Mouse (Mus musculus) heart, postnatal 0 days (tissue): ENCODE measurements around the gene Gnaq. TPM values are rescaled to one million over a fixed set of nuclear protein-coding genes. Genes with fewer than 3 reads are reported as not detected.

Source experiments
- ATAC-seq: fragments of 200-750 bp; cut with Nextera tagmentation; 2 replicates; pipeline ENCODE4 v1.8.0; 2017; ENCODE audit warnings: low read depth, moderate number of reproducible peaks, moderate library complexity; ENCODE audit not compliant: insufficient read depth
- DNase-seq: peaks from one replicate; pipeline ENCODE4 v3.0.0-alpha.2; 2016; ENCODE audit warnings: low spot score
- H3K27ac ChIP-seq: fragments of 300-500 bp; sonication (generic); 2 replicates; pipeline ENCODE4 v1.5.1; 2014; ENCODE audit warnings: low read depth, mild to moderate bottlenecking
- H3K27me3 ChIP-seq: fragments of 300-500 bp; sonication (generic); 2 replicates; pipeline ENCODE4 v1.6.1; 2014; ENCODE audit warnings: low read length, mixed read lengths; ENCODE audit not compliant: control insufficient read depth, insufficient read depth
- H3K36me3 ChIP-seq: fragments of 300-500 bp; sonication (generic); replicated peaks from 2 replicates; pipeline ENCODE4 v1.6.1; 2014; ENCODE audit warnings: low read length, mixed read lengths; ENCODE audit not compliant: control insufficient read depth, insufficient read depth
- H3K4me1 ChIP-seq: fragments of 300-500 bp; sonication (generic); 2 replicates; pipeline ENCODE4 v1.6.1; 2014; ENCODE audit warnings: antibody characterized with exemption; ENCODE audit not compliant: control insufficient read depth, insufficient read depth
- H3K4me2 ChIP-seq: fragments of 300-500 bp; sonication (generic); 2 replicates; pipeline ENCODE4 v1.6.1; 2014; ENCODE audit warnings: low read depth, mild to moderate bottlenecking, low read length, moderate library complexity
- H3K4me3 ChIP-seq: fragments of 300-500 bp; sonication (generic); 2 replicates; pipeline ENCODE4 v1.5.1; 2014; ENCODE audit warnings: low read depth, low read length
- H3K9ac ChIP-seq: fragments of 300-500 bp; sonication (generic); replicated peaks from 2 replicates; pipeline ENCODE4 v1.6.1; 2014; ENCODE audit warnings: low read depth, low read length, mixed read lengths
- H3K9me3 ChIP-seq: fragments of 300-500 bp; sonication (generic); replicated peaks from 2 replicates; pipeline ENCODE4 v1.6.1; 2016; ENCODE audit warnings: low read length; ENCODE audit not compliant: control insufficient read depth
- CTCF ChIP-seq: IDR thresholded peaks from 2 replicates; pipeline ENCODE4 v1.5.1; 2016; ENCODE audit warnings: antibody characterized with exemption, control low read depth, low read depth
- EP300 ChIP-seq: IDR thresholded peaks from 2 replicates; pipeline ENCODE4 v1.6.1; 2016; ENCODE audit warnings: antibody characterized with exemption, low read depth
- WGBS: fragments of 180-500 bp; shearing (Covaris S2); extraction: QIAGEN DNeasy Blood & Tissue Kit; methylation state at CpG from one replicate; pipeline ENCODE4 v1.1.7; 2014; 5-methylcytosine and 5-hydroxymethylcytosine counted together
- polyA plus RNA-seq: library from polyadenylated mRNA; unstranded; fragments of >200 nt; fragmentation: Nextera tagmentation; extraction: Ambion mirVana; gene quantifications from 2 replicates; pipeline ENCODE4 v1.2.1, GENCODE M21; 2015
- total RNA-seq: library from RNA; depleted of rRNA; stranded (reverse); fragments of >200 nt; gene quantifications from 2 replicates; pipeline ENCODE4 v1.2.3, GENCODE M21; 2014; ENCODE audit warnings: low replicate concordance

Gnaq gene
- total and polyA plus RNA-seq, 2 experiments from 2014 or later, result 12.7 to 24.6 TPM

- Histone ChIP-seq H3K4me2 (no peak overlapping the region), H3K27ac (no peak overlapping the region), H3K9me3 (no peaks in the 10 kb centered on the region), H3K4me1 (no peaks in the 10 kb centered on the region), H3K27me3 (no peaks in the 10 kb centered on the region), H3K4me3 (no peak overlapping the region), H3K36me3 (peaks cover 3% of the 10 kb centered on the region), H3K9ac (no peak overlapping the region)
- TF ChIP-seq CTCF, result no peak
- no peak for TF ChIP-seq EP300
- ATAC-seq (no peak), DNase-seq (no peak)
- 87% methylated on average over 6 of the region's 6 CpGs for WGBS
These were observed 257.7 kb downstream of the Gnaq start for GRCm38 (mm10) chr19:16390192-16390795.

GRCm38 (mm10) chr19:16394381-16394780 is 261.8 kb downstream of the Gnaq start:
- no peak for TF ChIP-seq CTCF
- TF ChIP-seq EP300, result no peak
- no peak for DNase-seq
- no peak for ATAC-seq
- H3K4me3 ChIP-seq, result no peak overlapping the region
- no peak overlapping the region for H3K27ac ChIP-seq
- H3K36me3 ChIP-seq, result no peaks in the 10 kb centered on the region
- no peaks in the 10 kb centered on the region for H3K4me1 ChIP-seq
- no peaks in the 10 kb centered on the region for H3K9me3 ChIP-seq
- no peak overlapping the region for H3K9ac ChIP-seq
- H3K27me3 ChIP-seq, result no peaks in the 10 kb centered on the region
- H3K4me2 ChIP-seq, result no peak overlapping the region
- 63% methylated on average over 5 of the region's 5 CpGs for WGBS

- H3K9ac ChIP-seq, result no peak overlapping the region
- TF ChIP-seq EP300 (no peak), CTCF (no peak)
- no peaks in the 10 kb centered on the region for H3K36me3 ChIP-seq
- no peak overlapping the region for H3K27ac ChIP-seq
- H3K4me2 ChIP-seq, result no peak overlapping the region
- H3K4me3 ChIP-seq, result no peak overlapping the region
- DNase-seq (no peak), ATAC-seq (no peak)
- no peaks in the 10 kb centered on the region for H3K27me3 ChIP-seq
- no peaks in the 10 kb centered on the region for H3K9me3 ChIP-seq
- no peaks in the 10 kb centered on the region for H3K4me1 ChIP-seq
- WGBS, result 69% methylated on average over 6 of the region's 6 CpGs
These were observed 270.5 kb downstream of the Gnaq start for GRCm38 (mm10) chr19:16403101-16403500.

GRCm38 (mm10) chr19:16407727-16408126 is 275.1 kb downstream of the Gnaq start:
- Histone ChIP-seq H3K9me3 (no peaks in the 10 kb centered on the region), H3K4me3 (no peak overlapping the region), H3K4me1 (no peaks in the 10 kb centered on the region), H3K27ac (no peak overlapping the region), H3K4me2 (no peak overlapping the region), H3K27me3 (no peaks in the 10 kb centered on the region), H3K36me3 (no peaks in the 10 kb centered on the region), H3K9ac (no peak overlapping the region)
- TF ChIP-seq EP300 (no peak), CTCF (no peak)
- ATAC-seq (no peak), DNase-seq (no peak)
- WGBS, result 68% methylated on average over 1 of the region's 1 CpGs

GRCm38 (mm10) chr19:16411302-16411701 is 278.7 kb downstream of the Gnaq start:
- no peak for ATAC-seq

GRCm38 (mm10) chr19:16418086-16418663 is 285.5 kb downstream of the Gnaq start:
- Histone ChIP-seq H3K9ac (no peak overlapping the region), H3K4me1 (no peaks in the 10 kb centered on the region), H3K27ac (no peak overlapping the region), H3K9me3 (no peaks in the 10 kb centered on the region), H3K27me3 (no peaks in the 10 kb centered on the region), H3K4me3 (no peak overlapping the region), H3K4me2 (no peak overlapping the region), H3K36me3 (no peaks in the 10 kb centered on the region)
- ATAC-seq (no peak), DNase-seq (no peak)
- TF ChIP-seq CTCF (no peak), EP300 (no peak)
- 67% methylated on average over 5 of the region's 5 CpGs for WGBS

More at GRCm38 (mm10) chr19:16411302-16411701, 278.7 kb downstream of the Gnaq start:
- TF ChIP-seq CTCF (no peak), EP300 (no peak)
- Histone ChIP-seq H3K9me3 (no peaks in the 10 kb centered on the region), H3K9ac (no peak overlapping the region), H3K4me3 (no peak overlapping the region), H3K4me2 (no peak overlapping the region), H3K36me3 (no peaks in the 10 kb centered on the region), H3K4me1 (no peaks in the 10 kb centered on the region), H3K27ac (no peak overlapping the region), H3K27me3 (no peaks in the 10 kb centered on the region)
- DNase-seq, result no peak
